Mouse (Mus musculus) liver, postnatal 0 days (tissue): Measurements from ENCODE around the gene Dyrk3.

ENCODE experiments used
- CTCF ChIP-seq: sonication (generic); IDR thresholded peaks from 2 replicates; pipeline ENCODE4 v1.5.1; 2016; ENCODE audit warnings: antibody characterized with exemption, low read depth
- EP300 ChIP-seq: IDR thresholded peaks from 2 replicates; pipeline ENCODE4 v1.6.1; 2016; ENCODE audit warnings: antibody characterized with exemption, low read depth, mild to moderate bottlenecking

DNA sequence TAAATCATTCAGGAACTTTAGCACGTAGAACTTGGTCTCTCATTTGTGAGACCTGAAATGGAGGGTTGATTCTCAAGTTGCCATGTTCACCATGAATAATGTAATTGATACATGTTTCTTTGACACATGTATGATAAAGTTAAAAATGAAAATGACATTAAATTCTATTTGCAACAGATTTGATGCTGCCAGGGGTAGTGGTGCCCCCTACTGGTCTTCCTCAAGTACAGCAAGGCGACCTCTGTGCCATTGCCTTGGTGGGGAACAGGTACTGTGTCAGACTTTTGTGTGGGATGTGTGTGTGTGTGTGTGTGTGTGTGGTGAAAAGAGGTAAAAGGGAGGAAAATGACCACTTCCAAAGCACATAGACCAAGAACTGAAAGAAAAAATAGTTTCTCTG lies 17.3 kb upstream of the Dyrk3 start:
- peak; percentile 96 for TF ChIP-seq CTCF
- TF ChIP-seq EP300 = no peak
